Mouse (Mus musculus) leukemia stem cell, adult 10-12 weeks (primary cell): ENCODE data around the gene Cnr2. TPM values are rescaled to one million over a fixed set of nuclear protein-coding genes. Genes with fewer than 3 reads are reported as not detected.

Experiments used
- polyA plus RNA-seq: library from polyadenylated mRNA; stranded (reverse); fragments of >175 nt; gene quantifications from 2 replicates; pipeline ENCODE4 v1.2.3, GENCODE M21; 2012; ENCODE audit warnings: low replicate concordance

Cnr2 gene
- 2.5 and 9.4 TPM in 2 replicates for polyA plus RNA-seq

GRCm38 (mm10) chr4:135895071-135895571, at the start of gene Cnr2:
Gene Cnr2, plus strand, starts transcription at chr4:135895394.

DNA sequence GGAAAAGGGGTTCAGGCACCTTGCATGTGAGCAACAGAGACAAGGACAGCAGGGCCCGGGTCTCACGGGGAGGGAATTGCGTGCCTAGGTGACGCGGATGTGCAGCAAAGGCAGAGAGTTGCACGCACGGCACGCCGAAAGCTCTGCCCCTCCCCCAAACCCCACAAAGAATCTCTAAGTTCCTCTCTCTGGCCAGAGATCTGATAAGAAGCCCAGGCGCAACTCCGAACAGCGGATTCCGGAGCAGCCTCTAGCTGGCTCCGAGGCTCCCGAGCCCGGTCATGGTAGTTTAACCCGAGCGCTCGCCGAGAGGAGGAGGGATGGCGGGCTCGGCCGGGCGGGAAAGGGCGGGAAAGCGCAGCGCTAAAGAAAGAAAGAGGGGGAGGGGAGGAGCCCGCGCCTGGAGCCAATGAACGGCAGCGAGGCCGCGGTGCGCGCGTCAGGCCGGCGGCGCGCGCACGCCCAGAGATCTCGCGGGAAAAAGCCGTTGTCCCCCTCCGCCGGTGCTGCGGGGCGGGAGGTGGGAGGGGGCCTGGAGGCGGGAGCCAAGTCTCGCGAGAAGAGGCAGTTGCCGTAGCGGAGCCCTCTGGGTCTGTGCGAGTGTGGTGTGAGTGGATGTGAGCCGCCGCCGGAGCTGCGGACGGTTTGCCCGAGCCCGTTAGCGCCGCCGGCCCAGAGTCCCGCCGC, 39.5 kb upstream of the Cnr2 start, which contains the start of gene Srsf10:
Srsf10 (plus strand) TSS at position 212 of the 687 bp plus-strand sequence.

DNA sequence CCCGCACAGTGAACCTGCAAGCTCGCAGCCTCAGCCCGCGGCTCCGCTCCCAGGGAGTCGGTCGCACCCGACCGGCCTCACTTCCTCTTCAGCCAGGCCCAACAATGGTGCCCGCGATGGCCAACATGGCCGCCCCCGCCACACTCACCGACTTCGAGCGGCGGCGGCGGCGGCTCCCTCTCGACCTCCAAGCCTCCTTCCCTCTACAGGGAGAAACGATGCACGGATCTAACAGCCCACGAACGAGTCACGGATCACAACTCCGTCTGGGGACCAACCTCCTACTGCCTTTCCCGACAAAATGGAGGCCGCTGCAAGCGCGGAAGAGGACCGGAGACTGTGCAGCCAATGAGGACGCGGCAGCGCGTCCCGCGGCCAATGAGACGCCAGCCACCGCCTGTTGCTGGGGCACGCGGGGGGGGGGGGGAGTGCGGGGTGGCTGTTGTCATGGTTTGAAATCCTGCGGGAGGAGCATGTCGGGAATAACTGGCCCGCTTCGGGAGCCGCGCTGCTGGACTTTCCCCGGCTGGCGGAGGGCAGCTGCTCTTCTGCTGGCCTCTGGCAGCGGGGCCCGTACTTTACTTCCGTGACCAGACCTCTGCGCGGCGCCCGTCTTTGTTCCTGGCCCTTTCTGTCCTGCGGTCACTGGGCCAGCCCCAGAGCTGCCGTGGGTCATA, 21.5 kb upstream of the Cnr2 start, which contains the start of gene Pnrc2:
Pnrc2 (minus strand) TSS at position 325 of the 677 bp plus-strand sequence.

GRCm38 (mm10) chr4:135920304-135921241, 25.4 kb downstream of the Cnr2 start, which contains the start of gene Fuca1:
Gene Fuca1, plus strand, starts transcription at chr4:135920735.

DNA sequence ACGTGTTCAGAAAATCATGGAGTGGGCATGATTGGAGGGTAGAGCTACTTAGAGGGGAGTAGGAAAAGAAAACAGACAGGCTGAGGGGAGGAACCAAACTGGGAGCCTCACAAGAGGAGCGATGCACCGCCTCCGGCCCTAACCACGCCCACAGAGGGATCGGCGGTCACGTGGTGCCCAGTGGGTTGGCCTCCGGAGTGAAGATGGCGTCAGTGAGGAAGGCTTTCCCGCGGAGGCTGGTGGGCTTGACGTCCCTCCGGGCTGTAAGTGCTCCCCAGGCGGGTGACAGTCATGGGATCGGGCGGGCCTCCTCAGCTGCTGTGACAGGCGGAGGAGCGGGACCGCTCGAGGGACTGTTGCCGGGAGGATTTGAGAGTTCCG, 51.1 kb downstream of the Cnr2 start, which contains the start of gene Hmgcl:
Hmgcl (plus strand) TSS at position 171 of the 381 bp plus-strand sequence.

GRCm38 (mm10) chr4:135963457-135964193, 68.4 kb downstream of the Cnr2 start, which contains the start of gene Gale:
Gene Gale, plus strand, starts transcription at chr4:135963727.

Other genes with a start within 250 kb of the Cnr2 start
- gene Ifnlr1, start 209.1 kb upstream of the Cnr2 start, polyA plus RNA-seq, result 0.13 and 0.16 TPM in 2 replicates
- not detected in 2 replicates for gene Il22ra1, start 167.2 kb upstream of the Cnr2 start, polyA plus RNA-seq
- gene Myom3, start 135.7 kb upstream of the Cnr2 start, polyA plus RNA-seq, result 0.07 and 0.09 TPM in 2 replicates
- 373 and 452 TPM in 2 replicates for gene Srsf10, start 39.6 kb upstream of the Cnr2 start, polyA plus RNA-seq
- gene Pnrc2, start 21.5 kb upstream of the Cnr2 start, polyA plus RNA-seq, result 1.2 and 6.1 TPM in 2 replicates
- 11.8 and 14.9 TPM in 2 replicates for gene Fuca1, start 25.3 kb downstream of the Cnr2 start, polyA plus RNA-seq
- gene Hmgcl, start 51.1 kb downstream of the Cnr2 start, polyA plus RNA-seq, result 17.4 and 32.0 TPM in 2 replicates
- 13.9 and 30.1 TPM in 2 replicates for gene Gale, start 68.3 kb downstream of the Cnr2 start, polyA plus RNA-seq
- gene Lypla2, start 77.2 kb downstream of the Cnr2 start, polyA plus RNA-seq, result 401 and 495 TPM in 2 replicates
- gene Pithd1, start 91.9 kb downstream of the Cnr2 start, polyA plus RNA-seq, result 20.6 and 96.9 TPM in 2 replicates
- 4.6 and 6.3 TPM in 2 replicates for gene Eloa, start 126.4 kb downstream of the Cnr2 start, polyA plus RNA-seq
- 692 and 1,423 TPM in 2 replicates for gene Rpl11, start 158.0 kb downstream of the Cnr2 start, polyA plus RNA-seq
- gene Id3, start 248.1 kb downstream of the Cnr2 start, polyA plus RNA-seq, result 15.8 and 17.4 TPM in 2 replicates